Mouse (Mus musculus) ES-E14 (cell line): ENCODE data around the gene Gm16253. TPM values are rescaled to one million over a fixed set of nuclear protein-coding genes. Genes with fewer than 3 reads are reported as not detected.
A peak's percentile ranks its signal among the peaks of the same experiment; 100 is the strongest.

Source experiments
- DNase-seq: peaks from one replicate; pipeline ENCODE4 v3.0.0-alpha.2; 2013; ENCODE audit warnings: low read depth, low spot score
- H3K27ac ChIP-seq: 2 replicates; pipeline ENCODE4 v1.5.1; 2012; ENCODE audit warnings: low read depth, mild to moderate bottlenecking, low read length, moderate library complexity, mixed read lengths; ENCODE audit not compliant: poor library complexity, insufficient read depth, severe bottlenecking
- H3K36me3 ChIP-seq: 2 replicates; pipeline ENCODE4 v1.6.1; 2012; ENCODE audit warnings: mild to moderate bottlenecking, low read length, moderate library complexity, mixed read lengths; ENCODE audit not compliant: control insufficient read depth, poor library complexity, insufficient read depth, severe bottlenecking
- H3K4me1 ChIP-seq, 2 experiments: fragments of 150-350 bp in 1 of 2; sonication (generic) in 1 of 2; 2 replicates each; pipeline ENCODE4 v1.6.1; 2012; ENCODE audit warnings: low read length in 2 of 2, mild to moderate bottlenecking in 1 of 2, mixed read lengths in 1 of 2; ENCODE audit not compliant: control insufficient read depth in 2 of 2, insufficient read depth in 2 of 2, poor library complexity in 1 of 2
- H3K4me3 ChIP-seq, 2 experiments: fragments of 150-350 bp in 1 of 2; sonication (generic) in 1 of 2; 2 replicates each; pipeline ENCODE4 v1.5.1; 2012; ENCODE audit warnings: low read length in 2 of 2, low read depth in 1 of 2, mild to moderate bottlenecking in 1 of 2, mixed read lengths in 1 of 2; ENCODE audit not compliant: insufficient read depth in 1 of 2, poor library complexity in 1 of 2, severe bottlenecking in 1 of 2
- H3K9ac ChIP-seq: 2 replicates; pipeline ENCODE4 v1.6.1; 2012; ENCODE audit warnings: low read depth, mild to moderate bottlenecking, low read length, mixed read lengths; ENCODE audit not compliant: poor library complexity, insufficient read depth, severe bottlenecking
- H3K9me3 ChIP-seq: fragments of 150-350 bp; sonication (generic); 2 replicates; pipeline ENCODE4 v1.6.1; 2012; ENCODE audit warnings: low read depth, mild to moderate bottlenecking, low read length; ENCODE audit not compliant: control insufficient read depth, insufficient read depth
- CHD2 ChIP-seq: IDR thresholded peaks from 2 replicates; pipeline ENCODE4 v1.6.1; 2014; ENCODE audit warnings: mild to moderate bottlenecking, low read depth, low read length, inconsistent platforms
- HCFC1 ChIP-seq: IDR thresholded peaks from 2 replicates; pipeline ENCODE4 v1.6.1; 2012; ENCODE audit warnings: low read length, inconsistent platforms, borderline replicate concordance; ENCODE audit not compliant: insufficient read depth
- MAFK ChIP-seq: IDR thresholded peaks from 2 replicates; pipeline ENCODE4 v1.6.1; 2014; ENCODE audit warnings: mild to moderate bottlenecking, low read depth, low read length, inconsistent platforms; ENCODE audit not compliant: insufficient read depth
- ZC3H11A ChIP-seq: IDR thresholded peaks from 2 replicates; pipeline ENCODE4 v1.6.1; 2012; ENCODE audit warnings: low read depth, mild to moderate bottlenecking, inconsistent platforms, low read length, borderline replicate concordance
- ZNF384 ChIP-seq: IDR thresholded peaks from 2 replicates; pipeline ENCODE4 v1.6.1; 2012; ENCODE audit warnings: low read depth, low read length, inconsistent platforms
- in situ Hi-C, 2 experiments: fragments of 600-800 bp; cut with MboI; formaldehyde crosslinking; loops; one replicate each; pipeline ENCODE4 v1.15.1; 2025; ENCODE audit warnings: low sequenced_read_pairs in 2 of 2, inconsistent platforms in 1 of 2; ENCODE audit not compliant: unreplicated experiment in 2 of 2
- total RNA-seq: library from RNA; depleted of rRNA; stranded (reverse); fragments of 300-350 nt; gene quantifications from 2 replicates; pipeline ENCODE4 v1.2.3, GENCODE M21; 2012

The Gm16253 gene
- total RNA-seq, 1 experiment: 2.0 TPM

DNA sequence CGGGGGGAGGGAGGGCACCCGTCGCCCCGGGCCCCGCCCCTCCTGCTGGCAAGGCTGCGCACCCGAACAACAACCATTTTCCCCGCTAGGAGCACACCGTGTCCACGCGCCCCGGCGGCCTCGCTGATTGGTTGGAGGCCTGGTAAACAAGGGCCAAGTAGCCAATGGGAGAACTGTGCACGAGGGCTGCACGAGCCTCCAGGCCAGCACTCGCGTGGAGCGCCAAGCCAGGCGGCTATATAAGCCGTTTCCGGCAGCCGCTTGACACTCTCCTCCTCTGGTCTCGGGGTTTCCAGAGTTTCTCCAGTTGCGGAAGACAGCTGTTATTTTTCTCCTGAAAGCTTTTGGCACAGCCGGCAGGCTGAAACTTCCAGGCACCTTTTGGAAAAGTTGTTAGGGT, 19.1 kb upstream of the Gm16253 start, which contains the start of gene Txnip:
Gene Txnip (plus strand): TSS at position 264 of the 400 bp plus-strand sequence.
- no peak for TF ChIP-seq MAFK
- no peak for TF ChIP-seq ZC3H11A
- TF ChIP-seq HCFC1: no peak
- TF ChIP-seq CHD2: peak; percentile 96
- peak within 1 kb of the TSS; percentile 76 for H3K27ac ChIP-seq
- H3K36me3 ChIP-seq: peaks cover 28% of the 10 kb centered on the region
- H3K4me1 ChIP-seq: peaks cover 0 to 8% of the 10 kb centered on the region in 2 experiments; a peak in 3 of 4 replicates
- DNase-seq: peak; percentile 98
- no peaks in the 10 kb centered on the region for H3K9me3 ChIP-seq
- in situ Hi-C loops: no loop called here
- peak within 1 kb of the TSS; percentile 60 to 89 for H3K4me3 ChIP-seq
- H3K9ac ChIP-seq: peak within 1 kb of the TSS; percentile 88

DNA sequence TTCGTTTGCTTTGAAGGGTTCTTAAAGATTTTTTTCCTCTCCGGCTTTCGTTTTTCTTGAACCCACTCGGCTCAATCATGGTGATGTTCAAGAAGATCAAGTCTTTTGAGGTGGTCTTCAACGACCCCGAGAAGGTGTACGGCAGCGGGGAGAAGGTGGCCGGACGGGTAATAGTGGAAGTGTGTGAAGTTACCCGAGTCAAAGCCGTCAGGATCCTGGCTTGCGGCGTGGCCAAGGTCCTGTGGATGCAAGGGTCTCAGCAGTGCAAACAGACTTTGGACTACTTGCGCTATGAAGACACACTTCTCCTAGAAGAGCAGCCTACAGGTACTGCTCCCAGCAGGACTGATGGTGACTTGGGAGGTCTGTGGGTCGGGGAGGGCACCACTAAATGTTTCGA, 18.6 kb upstream of the Gm16253 start:
- peak overlapping the region; percentile 60 to 89 for H3K4me3 ChIP-seq
- H3K36me3 ChIP-seq: peaks cover 28% of the 10 kb centered on the region
- peak overlapping the region; percentile 88 for H3K9ac ChIP-seq
- peaks cover 0 to 9% of the 10 kb centered on the region in 2 experiments; a peak in 3 of 4 replicates for H3K4me1 ChIP-seq
- H3K27ac ChIP-seq: peak overlapping the region; percentile 76
- no peak for DNase-seq
- TF ChIP-seq MAFK: no peak
- TF ChIP-seq HCFC1: no peak
- no peak for TF ChIP-seq CHD2
- no peak for TF ChIP-seq ZNF384
- in situ Hi-C loops: no loop called here
- H3K9me3 ChIP-seq: no peaks in the 10 kb centered on the region

DNA sequence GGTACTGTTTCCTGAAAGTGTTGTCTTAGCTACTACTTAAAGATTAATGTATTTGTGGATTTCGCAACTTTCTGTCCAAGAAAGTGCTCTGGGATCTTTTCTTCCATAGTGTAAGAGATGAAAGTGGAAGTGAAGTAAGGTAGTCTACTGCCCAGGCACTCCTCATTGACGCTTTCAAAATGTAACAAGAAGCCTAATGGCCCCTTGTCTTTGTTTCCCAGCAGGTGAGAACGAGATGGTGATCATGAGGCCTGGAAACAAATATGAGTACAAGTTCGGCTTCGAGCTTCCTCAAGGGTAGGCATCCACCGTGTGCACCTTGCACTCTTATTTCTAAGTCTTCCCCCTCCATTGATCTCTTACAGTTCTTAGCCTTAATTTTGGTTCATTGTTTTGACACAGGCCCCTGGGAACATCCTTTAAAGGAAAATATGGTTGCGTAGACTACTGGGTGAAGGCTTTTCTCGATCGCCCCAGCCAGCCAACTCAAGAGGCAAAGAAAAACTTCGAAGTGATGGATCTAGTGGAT, 18.1 kb upstream of the Gm16253 start:
- Histone ChIP-seq H3K9ac (peak overlapping the region; percentile 88), H3K9me3 (no peaks in the 10 kb centered on the region), H3K4me1 (peaks cover 0 to 12% of the 10 kb centered on the region in 2 experiments; a peak in 3 of 4 replicates), H3K27ac (no peak overlapping the region), H3K4me3 (peak overlapping the region; percentile 60 to 89), H3K36me3 (peaks cover 28% of the 10 kb centered on the region)
- in situ Hi-C loops: no loop called here
- DNase-seq: no peak
- TF ChIP-seq HCFC1 (no peak), MAFK (no peak), CHD2 (no peak), ZNF384 (no peak), ZC3H11A (no peak)

DNA sequence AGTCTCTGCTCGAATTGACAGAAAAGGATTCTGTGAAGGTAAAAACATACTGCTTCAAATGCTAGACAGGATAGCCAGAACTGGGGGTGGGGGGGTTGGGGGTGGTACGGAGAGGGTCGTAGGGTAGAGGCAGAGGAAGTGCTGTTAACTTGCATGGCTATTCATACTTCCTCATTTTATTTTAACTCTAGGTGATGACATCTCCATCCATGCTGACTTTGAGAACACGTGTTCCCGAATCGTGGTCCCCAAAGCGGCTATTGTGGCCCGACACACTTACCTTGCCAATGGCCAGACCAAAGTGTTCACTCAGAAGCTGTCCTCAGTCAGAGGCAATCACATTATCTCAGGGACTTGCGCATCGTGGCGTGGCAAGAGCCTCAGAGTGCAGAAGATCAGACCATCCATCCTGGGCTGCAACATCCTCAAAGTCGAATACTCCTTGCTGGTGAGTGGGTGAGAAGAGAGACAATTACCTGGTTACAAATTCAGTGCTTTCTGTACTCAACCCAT, 17.3 kb upstream of the Gm16253 start:
- peak overlapping the region; percentile 55; the same call in 1 of the 2 replicates for H3K9ac ChIP-seq
- DNase-seq: no peak
- H3K9me3 ChIP-seq: no peaks in the 10 kb centered on the region
- H3K4me3 ChIP-seq: peak overlapping the region; percentile 60 to 89
- H3K27ac ChIP-seq: no peak overlapping the region
- H3K36me3 ChIP-seq: peaks cover 28% of the 10 kb centered on the region
- in situ Hi-C loops: no loop called here
- peaks cover 4 to 13% of the 10 kb centered on the region in 2 experiments for H3K4me1 ChIP-seq
- TF ChIP-seq MAFK (no peak), ZNF384 (no peak), HCFC1 (no peak), CHD2 (no peak), ZC3H11A (no peak)
